Mouse (Mus musculus) midbrain, embryonic 11.5 days (tissue): ENCODE results near the gene Ffar1. TPM values are rescaled to one million over a fixed set of nuclear protein-coding genes. Genes with fewer than 3 reads are reported as not detected.

Experiments
- ATAC-seq: fragments of 200-750 bp; cut with Nextera tagmentation; 2 replicates; pipeline ENCODE4 v1.8.0; 2017; ENCODE audit warnings: moderate TSS enrichment, moderate library complexity; ENCODE audit not compliant: low FRiP score
- DNase-seq: peaks from one replicate; pipeline ENCODE4 v3.0.0; 2015; ENCODE audit warnings: low spot score; ENCODE audit errors: missing footprints
- H3K27ac ChIP-seq: fragments of 300-500 bp; sonication (generic); 2 replicates; pipeline ENCODE4 v1.5.1; 2014; ENCODE audit warnings: low read depth, low read length
- H3K27me3 ChIP-seq: fragments of 300-500 bp; sonication (generic); 2 replicates; pipeline ENCODE4 v1.6.1; 2014; ENCODE audit warnings: mild to moderate bottlenecking, low read length, moderate library complexity, mixed read lengths; ENCODE audit not compliant: control insufficient read depth, insufficient read depth
- H3K36me3 ChIP-seq: fragments of 300-500 bp; sonication (generic); 2 replicates; pipeline ENCODE4 v1.6.1; 2014; ENCODE audit warnings: mild to moderate bottlenecking, low read length, moderate library complexity, mixed read lengths; ENCODE audit not compliant: control insufficient read depth, insufficient read depth
- H3K4me1 ChIP-seq: fragments of 300-500 bp; sonication (generic); 2 replicates; pipeline ENCODE4 v1.6.1; 2014; ENCODE audit warnings: low read length; ENCODE audit not compliant: control insufficient read depth, insufficient read depth
- H3K4me2 ChIP-seq: fragments of 300-500 bp; sonication (generic); 2 replicates; pipeline ENCODE4 v1.6.1; 2014; ENCODE audit warnings: mild to moderate bottlenecking, moderate library complexity
- H3K4me3 ChIP-seq: fragments of 300-500 bp; sonication (generic); 2 replicates; pipeline ENCODE4 v1.5.1; 2014; ENCODE audit warnings: low read depth, low read length
- H3K9ac ChIP-seq: fragments of 300-500 bp; sonication (generic); 2 replicates; pipeline ENCODE4 v1.6.1; 2014; ENCODE audit warnings: low read length
- H3K9me3 ChIP-seq: fragments of 300-500 bp; sonication (generic); 2 replicates; pipeline ENCODE4 v1.6.1; 2016; ENCODE audit warnings: low read length; ENCODE audit not compliant: control insufficient read depth
- WGBS: fragments of 180-500 bp; shearing (Covaris S2); extraction: QIAGEN DNeasy Blood & Tissue Kit; methylation state at CpG from one replicate; pipeline ENCODE4 v1.1.7; 2014; 5-methylcytosine and 5-hydroxymethylcytosine counted together
- polyA plus RNA-seq: library from polyadenylated mRNA; unstranded; fragments of >200 nt; fragmentation: Nextera tagmentation; extraction: Ambion mirVana; gene quantifications from 2 replicates; pipeline ENCODE4 v1.2.1, GENCODE M21; 2014

Gene Ffar1
- polyA plus RNA-seq, 1 experiment from 2014 or later = not detected

DNA sequence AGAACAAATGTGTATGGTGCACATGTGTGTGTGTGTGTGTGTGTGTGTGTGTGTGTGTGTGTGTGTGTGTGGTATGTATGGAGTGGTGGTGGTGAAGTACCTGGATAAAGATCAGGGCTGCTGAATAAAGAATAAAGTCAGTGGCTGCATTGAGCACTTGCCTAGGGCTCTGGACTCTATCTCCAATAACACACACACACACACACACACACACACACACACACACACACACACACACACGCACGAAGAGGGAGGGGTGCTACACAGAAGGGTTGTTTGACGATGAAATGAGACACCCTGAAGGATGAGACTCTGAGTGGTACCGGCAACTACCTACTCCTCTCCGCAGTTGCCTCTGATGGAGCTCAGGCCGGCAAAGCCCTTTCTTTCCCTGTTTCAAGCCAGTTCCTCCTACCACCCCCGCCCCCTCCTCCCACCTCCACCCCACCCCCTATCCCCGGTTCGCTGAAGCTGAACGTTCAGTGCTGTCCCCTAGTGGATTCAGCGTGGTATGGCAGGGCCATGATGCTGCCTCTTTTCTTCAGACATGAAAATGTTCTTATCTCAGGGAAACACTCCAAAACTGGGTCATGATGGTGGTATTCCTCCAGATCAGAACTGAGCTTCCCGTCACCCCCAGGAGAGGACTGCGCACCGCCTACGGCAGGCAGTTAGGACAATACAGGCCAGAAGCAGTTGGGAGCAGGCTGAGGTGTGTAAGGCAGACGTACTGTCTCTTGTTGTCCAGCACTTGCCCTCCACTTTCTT lies 1.5 kb downstream of the Ffar1 start:
- Histone ChIP-seq H3K9ac (peak overlapping the region; percentile 36; the same call in 1 of the 2 replicates), H3K4me1 (no peaks in the 10 kb centered on the region), H3K4me2 (peak overlapping the region; percentile 40), H3K9me3 (no peaks in the 10 kb centered on the region), H3K27ac (no peak overlapping the region), H3K4me3 (0 out of 2 replicates have a peak overlapping the region, but pooled peaks have one; percentile 7), H3K36me3 (no peaks in the 10 kb centered on the region), H3K27me3 (no peaks in the 10 kb centered on the region)
- peak; percentile 95 for DNase-seq
- 19% methylated on average over 15 of the region's 16 CpGs for WGBS
- peak; percentile 77 for ATAC-seq

DNA sequence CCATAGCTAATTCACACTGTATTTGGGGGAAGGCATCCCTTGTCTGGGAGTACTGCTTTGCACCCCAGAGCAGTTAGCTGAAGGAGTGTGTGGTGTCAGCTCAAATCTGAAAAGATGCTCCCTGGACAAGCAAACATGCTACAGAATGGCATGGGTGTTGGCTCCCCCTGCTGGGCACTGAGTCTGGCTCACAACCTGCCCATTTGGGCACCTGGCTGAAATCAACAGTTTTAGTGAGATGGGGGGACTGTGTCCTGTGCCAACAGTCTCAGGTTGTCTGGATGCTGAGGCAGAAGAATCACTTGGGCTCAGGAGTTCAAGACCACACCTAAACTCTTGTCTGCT lies 2.1 kb downstream of the Ffar1 start:
- Histone ChIP-seq H3K9me3 (no peaks in the 10 kb centered on the region), H3K9ac (no peak overlapping the region), H3K36me3 (no peaks in the 10 kb centered on the region), H3K4me3 (no peak overlapping the region), H3K27me3 (no peaks in the 10 kb centered on the region), H3K4me1 (no peaks in the 10 kb centered on the region), H3K4me2 (no peak overlapping the region), H3K27ac (no peak overlapping the region)
- ATAC-seq (peak; percentile 54), DNase-seq (peak; percentile 91)

DNA sequence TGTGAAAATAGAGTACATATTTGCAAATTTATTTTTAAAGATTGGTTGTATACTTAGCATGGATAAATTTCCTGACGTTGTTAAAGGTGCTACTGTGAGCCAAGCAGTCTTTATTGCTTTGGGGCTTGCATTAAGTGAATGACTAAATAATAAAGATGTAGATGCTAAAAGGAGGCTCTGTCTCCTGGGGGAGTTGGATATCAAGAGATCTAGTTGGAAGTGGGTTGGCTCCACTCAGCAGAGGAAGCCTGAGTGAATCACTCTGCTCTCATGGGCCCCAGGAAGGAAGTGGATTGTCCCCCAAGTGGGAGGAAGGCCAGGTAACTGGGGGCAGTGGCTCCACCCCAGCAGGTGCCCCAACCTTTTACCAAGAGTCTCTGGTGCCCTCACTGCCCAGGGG lies 3.6 kb downstream of the Ffar1 start:
- Histone ChIP-seq H3K4me3 (no peak overlapping the region), H3K27ac (no peak overlapping the region), H3K36me3 (no peaks in the 10 kb centered on the region), H3K27me3 (no peaks in the 10 kb centered on the region), H3K4me2 (no peak overlapping the region), H3K4me1 (no peaks in the 10 kb centered on the region), H3K9me3 (no peaks in the 10 kb centered on the region), H3K9ac (no peak overlapping the region)
- WGBS = 93% methylated on average over 1 of the region's 1 CpGs
- ATAC-seq = no peak
- no peak for DNase-seq

DNA sequence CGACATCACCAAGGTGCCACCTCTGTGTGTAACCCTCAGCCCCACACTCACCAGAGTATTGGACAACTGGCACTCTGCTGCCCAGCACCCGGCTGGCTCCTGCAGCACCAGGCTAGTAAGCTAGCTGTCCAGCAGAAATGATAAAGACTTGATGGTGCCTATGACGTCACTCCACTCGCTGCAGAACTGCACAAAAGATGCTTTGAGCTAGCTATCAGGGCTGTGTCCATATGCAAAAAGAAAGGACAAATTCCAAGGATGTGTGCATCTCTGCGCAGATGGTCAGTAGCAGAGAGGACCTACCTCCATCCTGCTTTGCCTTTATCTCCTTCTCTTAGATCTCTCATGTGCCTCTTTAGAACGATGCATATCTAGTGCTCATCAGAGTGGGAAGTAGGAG lies 5.3 kb downstream of the Ffar1 start, which contains the start of gene Ffar3:
Ffar3 (minus strand) TSS at position 101 of the 400 bp plus-strand sequence.
- Histone ChIP-seq H3K36me3 (no peaks in the 10 kb centered on the region), H3K4me2 (no peak within 1 kb of the TSS), H3K9ac (no peak within 1 kb of the TSS), H3K4me1 (no peaks in the 10 kb centered on the region), H3K27me3 (no peaks in the 10 kb centered on the region), H3K27ac (no peak within 1 kb of the TSS), H3K4me3 (no peak within 1 kb of the TSS), H3K9me3 (no peaks in the 10 kb centered on the region)
- no peak for DNase-seq
- ATAC-seq = no peak
- WGBS = 86% methylated on average over 6 of the region's 6 CpGs

DNA sequence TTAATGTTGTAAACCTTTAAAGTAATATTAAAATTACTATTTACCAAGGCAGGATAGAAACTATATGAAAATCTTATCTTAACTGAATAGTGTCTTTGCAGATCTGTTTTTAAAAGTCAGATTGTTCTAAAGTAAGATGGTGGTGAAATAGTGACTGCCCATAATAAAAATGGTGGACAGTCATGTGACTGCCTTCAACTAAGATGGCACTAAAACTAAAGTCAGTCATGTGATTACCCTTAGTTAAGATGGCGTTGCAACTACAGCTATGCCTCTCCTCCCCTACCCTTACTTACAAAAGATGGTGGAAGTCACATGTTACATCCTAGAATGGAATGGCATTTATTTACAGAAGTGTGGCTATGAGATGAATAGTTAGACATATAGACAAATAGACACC lies 9.9 kb downstream of the Ffar1 start:
- H3K9me3 ChIP-seq = no peaks in the 10 kb centered on the region
- no peak overlapping the region for H3K4me2 ChIP-seq
- DNase-seq (no peak), ATAC-seq (no peak)
- H3K27ac ChIP-seq = no peak overlapping the region
- H3K36me3 ChIP-seq = no peaks in the 10 kb centered on the region
- no peak overlapping the region for H3K4me3 ChIP-seq
- H3K27me3 ChIP-seq = no peaks in the 10 kb centered on the region
- H3K9ac ChIP-seq = no peak overlapping the region
- 80% methylated on average over 1 of the region's 1 CpGs for WGBS
- H3K4me1 ChIP-seq = no peaks in the 10 kb centered on the region

DNA sequence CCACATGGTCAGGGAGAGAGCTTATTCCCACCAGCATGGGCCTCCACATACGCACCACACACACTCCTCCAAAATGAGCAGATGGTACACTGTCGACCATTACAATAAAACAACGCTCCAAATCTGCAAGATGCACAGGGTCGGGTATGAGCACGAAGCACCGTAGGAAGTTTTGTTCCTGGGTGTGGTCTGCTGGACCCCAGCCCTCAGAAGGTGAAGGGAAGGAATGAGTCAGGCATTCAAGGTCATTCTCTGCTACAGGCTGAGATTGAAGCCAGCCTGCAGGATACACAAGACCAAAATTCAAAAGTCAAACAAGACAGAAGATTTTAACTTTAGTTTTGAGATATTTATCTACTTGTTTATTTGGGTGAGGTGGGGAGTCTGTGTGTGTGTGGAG lies 13.4 kb downstream of the Ffar1 start:
- H3K36me3 ChIP-seq = no peaks in the 10 kb centered on the region
- H3K4me1 ChIP-seq = 0 out of 2 replicates have a peak, but pooled peaks cover 2% of the 10 kb centered on the region
- 86% methylated on average over 6 of the region's 6 CpGs for WGBS
- no peaks in the 10 kb centered on the region for H3K27me3 ChIP-seq
- ATAC-seq = no peak
- no peaks in the 10 kb centered on the region for H3K9me3 ChIP-seq
- H3K4me3 ChIP-seq = no peak overlapping the region
- H3K27ac ChIP-seq = no peak overlapping the region
- H3K9ac ChIP-seq = no peak overlapping the region
- H3K4me2 ChIP-seq = no peak overlapping the region
- no peak for DNase-seq

DNA sequence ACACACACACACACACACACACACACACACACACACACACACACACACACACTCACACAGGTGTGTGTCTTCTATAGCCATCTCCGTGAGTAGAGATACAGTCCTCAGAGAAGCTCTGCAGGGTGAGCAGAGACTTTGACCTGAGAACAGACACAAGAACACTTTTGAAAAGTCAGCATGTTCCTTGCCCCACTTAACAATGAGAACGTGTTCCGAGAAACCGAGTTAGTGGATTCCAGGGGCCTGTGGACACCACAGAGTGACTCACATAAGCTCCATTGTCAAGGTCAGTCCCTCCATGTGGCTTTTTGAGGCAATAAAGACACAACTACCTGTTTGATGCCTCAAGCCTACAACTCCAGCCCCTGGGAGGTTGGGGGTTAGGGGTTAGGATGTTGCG lies 14.0 kb downstream of the Ffar1 start:
- H3K9me3 ChIP-seq = no peaks in the 10 kb centered on the region
- 86% methylated on average over 5 of the region's 5 CpGs for WGBS

DNA sequence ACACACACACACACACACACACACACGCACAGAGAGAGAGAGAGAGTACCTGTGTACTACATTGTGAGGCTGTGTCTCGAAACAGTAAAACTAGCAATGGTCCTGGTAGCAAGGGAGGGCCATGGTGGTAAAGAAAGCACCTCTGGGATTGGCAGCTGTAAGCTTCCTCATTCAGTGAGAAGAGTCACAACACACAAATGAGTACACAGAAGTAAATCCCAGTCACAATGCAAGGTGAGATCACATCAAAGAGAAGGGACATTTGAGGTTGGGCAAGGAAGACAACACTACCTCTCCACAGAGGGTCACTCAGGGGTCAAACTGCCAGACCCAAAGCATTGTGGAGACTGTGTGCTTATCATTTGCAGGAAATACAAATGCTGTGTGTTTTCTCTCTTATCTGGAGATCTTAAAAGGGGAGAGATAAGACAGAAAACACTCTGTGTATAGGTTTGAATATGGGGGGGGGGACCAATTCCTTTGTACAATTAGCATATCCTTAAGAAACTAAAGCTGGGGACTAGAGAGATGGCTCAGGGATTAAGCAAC lies 14.8 kb downstream of the Ffar1 start:
- 80% methylated on average over 2 of the region's 2 CpGs for WGBS
- no peaks in the 10 kb centered on the region for H3K9me3 ChIP-seq

More for the DNA sequence above, 14.0 kb downstream of the Ffar1 start:
- H3K4me2 ChIP-seq = no peak overlapping the region
- 0 out of 2 replicates have a peak, but pooled peaks cover 2% of the 10 kb centered on the region for H3K4me1 ChIP-seq
- H3K27me3 ChIP-seq = no peaks in the 10 kb centered on the region
- H3K4me3 ChIP-seq = no peak overlapping the region
- no peak overlapping the region for H3K9ac ChIP-seq
- no peak for DNase-seq
- H3K27ac ChIP-seq = no peak overlapping the region
- no peak for ATAC-seq
- no peaks in the 10 kb centered on the region for H3K36me3 ChIP-seq

DNA sequence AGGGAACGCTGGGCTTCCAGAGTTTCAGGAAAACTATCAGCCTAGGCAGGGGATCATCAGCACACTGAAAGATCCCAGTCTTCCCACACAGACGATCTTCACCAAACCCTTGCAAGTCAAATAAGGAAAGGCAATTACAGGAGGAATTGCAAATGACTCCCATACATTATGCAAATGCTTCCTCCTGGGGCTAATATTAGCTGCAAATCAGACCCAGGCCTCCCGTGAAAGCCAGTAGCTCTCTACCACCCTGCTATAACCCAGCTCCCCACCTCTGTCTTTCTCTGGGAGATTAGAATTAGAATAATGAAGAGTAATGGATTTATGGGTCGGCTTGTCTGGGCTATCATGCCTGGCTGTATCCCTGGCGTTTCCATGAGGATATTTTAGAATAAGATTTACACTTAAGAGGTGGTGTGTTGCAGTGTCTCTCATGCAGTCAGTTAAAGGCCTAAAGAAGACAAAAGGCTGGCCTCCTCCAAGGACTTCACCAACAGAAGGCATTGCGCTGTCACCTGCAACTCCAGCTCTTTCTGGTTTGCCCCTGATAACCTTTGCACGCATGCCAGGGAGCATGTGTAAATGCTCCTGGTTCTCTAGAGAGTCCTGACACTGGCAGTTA lies 16.6 kb downstream of the Ffar1 start:
- no peak overlapping the region for H3K4me2 ChIP-seq
- no peak overlapping the region for H3K27ac ChIP-seq
- H3K36me3 ChIP-seq = no peaks in the 10 kb centered on the region
- WGBS = 47% methylated on average over 7 of the region's 7 CpGs
- H3K4me3 ChIP-seq = no peak overlapping the region
- no peaks in the 10 kb centered on the region for H3K27me3 ChIP-seq
- DNase-seq = no peak
- no peak for ATAC-seq
- H3K4me1 ChIP-seq = 0 out of 2 replicates have a peak, but pooled peaks cover 2% of the 10 kb centered on the region
- no peaks in the 10 kb centered on the region for H3K9me3 ChIP-seq
- H3K9ac ChIP-seq = no peak overlapping the region

More for the DNA sequence above, 14.8 kb downstream of the Ffar1 start:
- Histone ChIP-seq H3K9ac (no peak overlapping the region), H3K4me2 (no peak overlapping the region), H3K27me3 (no peaks in the 10 kb centered on the region), H3K27ac (no peak overlapping the region), H3K4me1 (0 out of 2 replicates have a peak, but pooled peaks cover 2% of the 10 kb centered on the region), H3K4me3 (no peak overlapping the region), H3K36me3 (no peaks in the 10 kb centered on the region)
- DNase-seq = no peak
- no peak for ATAC-seq
